Mouse (Mus musculus): ENCODE results near the gene Glyctk.

GRCm38 (mm10) chr9:106182146-106182545, 24.2 kb upstream of the Glyctk start:
- TF ChIP-seq POLR2A (IDR thresholded peaks at IDR 0.05; ENCODE audit: borderline replicate concordance, insufficient read depth, low read length) (no peak), CTCF (IDR thresholded peaks at IDR 0.05; ENCODE audit: borderline replicate concordance, insufficient read depth, low read depth, low read length) (no peak)

Measured in cerebellum, adult 2 months (tissue).